Mouse (Mus musculus) kidney, adult 2 months (tissue): ENCODE data around the gene Ifnar2.

ENCODE experiments used
- CTCF ChIP-seq: fragments of 200-500 bp; conservative IDR thresholded peaks from 2 replicates; pipeline ENCODE4 v1.5.1; 2011; ENCODE audit warnings: low read depth, mild to moderate bottlenecking, control low read depth, low read length, moderate library complexity, mixed read lengths; ENCODE audit not compliant: insufficient read depth, insufficient read length
- POLR2A ChIP-seq: fragments of 200-500 bp; IDR thresholded peaks from one replicate; pipeline ENCODE4 v1.6.1; 2011; ENCODE audit warnings: low read depth, low read length, control low read depth

DNA sequence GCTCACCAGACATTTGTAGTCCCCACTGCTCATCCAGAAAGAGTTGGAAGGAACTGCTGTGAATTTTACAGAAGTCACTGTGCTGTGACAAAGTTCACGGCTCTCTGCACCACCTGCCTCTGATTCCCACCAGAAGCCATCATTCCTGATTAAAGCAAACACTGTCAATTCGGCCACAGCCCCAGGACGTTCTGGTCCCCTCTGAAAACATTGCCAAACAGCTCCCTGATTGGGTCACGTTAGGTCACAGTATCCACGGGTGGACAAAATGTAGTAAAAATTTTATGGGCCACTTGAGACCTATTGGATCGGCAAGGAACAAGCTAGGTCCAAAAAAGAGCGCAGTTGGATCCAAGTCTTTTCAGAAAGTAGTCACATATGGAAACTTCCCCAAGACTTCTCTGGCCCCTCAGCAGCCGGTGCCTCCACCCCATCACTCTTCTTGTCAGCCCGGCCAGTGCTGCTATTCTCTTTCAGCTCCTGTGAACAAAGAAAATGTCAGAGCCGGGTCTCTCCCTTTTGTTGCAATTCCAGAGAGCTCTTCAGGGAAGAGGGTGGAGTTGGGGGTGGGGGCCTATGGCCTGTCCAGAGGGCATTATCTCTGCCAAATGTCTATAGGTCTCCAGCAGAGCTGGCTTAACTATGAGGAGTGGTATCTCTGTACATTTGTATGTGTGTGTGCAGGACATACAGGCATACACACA, 38.2 kb upstream of the Ifnar2 start:
- TF ChIP-seq CTCF (no peak), POLR2A (no peak)
